8 mouse cellular contexts compared by ENCODE assay signal in genomic region chr4:123227707-123228106, GRCm38 (mm10). TPM values are rescaled to one million over a fixed set of nuclear protein-coding genes. Genes with fewer than 3 reads are reported as not detected.
DNase-seq lines count a peak whose midpoint lies in the region; ATAC-seq lines count a peak whose summit lies in the region.

No protein-coding gene starts in this region.

- no peak overlapping the region for H3K4me2 ChIP-seq in kidney, embryonic 16.5 days (replicated peaks; ENCODE audit: low read depth, low read length)
- no peak overlapping the region for H3K4me2 ChIP-seq in embryonic facial prominence, embryonic 15.5 days (replicated peaks)
- H3K4me2 ChIP-seq in heart, embryonic 13.5 days: no peak overlapping the region

- no peaks in the 10 kb centered on the region for H3K36me3 ChIP-seq in kidney, embryonic 16.5 days (ENCODE audit: insufficient read depth, low read length)
- no peaks in the 10 kb centered on the region for H3K36me3 ChIP-seq in embryonic facial prominence, embryonic 15.5 days
- no peaks in the 10 kb centered on the region for H3K36me3 ChIP-seq in heart, embryonic 13.5 days

- H3K9ac ChIP-seq in kidney, embryonic 16.5 days (replicated peaks; ENCODE audit: low read length): no peak overlapping the region
- no peak overlapping the region for H3K9ac ChIP-seq in embryonic facial prominence, embryonic 15.5 days
- 0 out of 2 replicates have a peak overlapping the region, but pooled peaks have one; percentile 16 for H3K9ac ChIP-seq in heart, embryonic 13.5 days

- no peaks in the 10 kb centered on the region for H3K27me3 ChIP-seq in kidney, embryonic 16.5 days (ENCODE audit: insufficient read depth, low read length)
- peaks cover 12% of the 10 kb centered on the region; the same call in 1 of the 2 replicates for H3K27me3 ChIP-seq in embryonic facial prominence, embryonic 15.5 days
- peaks cover 14% of the 10 kb centered on the region for H3K27me3 ChIP-seq in heart, embryonic 13.5 days (replicated peaks)

- WGBS in kidney, embryonic 16.5 days: 27% methylated on average over 4 of the region's 4 CpGs
- 34% methylated on average over 4 of the region's 4 CpGs for WGBS in embryonic facial prominence, embryonic 15.5 days
- 16% methylated on average over 4 of the region's 4 CpGs for WGBS in heart, embryonic 13.5 days

- no peak for DNase-seq in kidney, postnatal 36 days
- DNase-seq in lung, postnatal 25 days (ENCODE audit: low spot score): peak; percentile 62
- no peak for DNase-seq in testis, postnatal 14 days (ENCODE audit: low spot score)
- DNase-seq in yolk sac, embryonic 10.5 days (ENCODE audit: low spot score): no peak

- no peaks in the 10 kb centered on the region for H3K9me3 ChIP-seq in kidney, embryonic 16.5 days (ENCODE audit: low read length)
- no peaks in the 10 kb centered on the region for H3K9me3 ChIP-seq in embryonic facial prominence, embryonic 15.5 days (replicated peaks)
- no peaks in the 10 kb centered on the region for H3K9me3 ChIP-seq in heart, embryonic 13.5 days

- H3K4me3 ChIP-seq in kidney, embryonic 16.5 days (ENCODE audit: low read length): no peak overlapping the region
- H3K4me3 ChIP-seq in embryonic facial prominence, embryonic 15.5 days (replicated peaks): no peak overlapping the region
- H3K4me3 ChIP-seq in heart, embryonic 13.5 days: no peak overlapping the region

- H3K27ac ChIP-seq in kidney, embryonic 16.5 days (ENCODE audit: low read length): 0 out of 2 replicates have a peak overlapping the region, but pooled peaks have one; percentile 21
- peak overlapping the region; percentile 51 for H3K27ac ChIP-seq in embryonic facial prominence, embryonic 15.5 days (replicated peaks)
- H3K27ac ChIP-seq in heart, embryonic 13.5 days (replicated peaks): peak overlapping the region; percentile 76

- peaks cover 51% of the 10 kb centered on the region for H3K4me1 ChIP-seq in kidney, embryonic 16.5 days (ENCODE audit: insufficient read depth, low read length)
- peaks cover 37% of the 10 kb centered on the region for H3K4me1 ChIP-seq in embryonic facial prominence, embryonic 15.5 days
- peaks cover 51% of the 10 kb centered on the region for H3K4me1 ChIP-seq in heart, embryonic 13.5 days

- ATAC-seq in kidney, embryonic 16.5 days (ENCODE audit: low FRiP score, low TSS enrichment): no peak; the same call in 1 of the 2 replicates
- ATAC-seq in embryonic facial prominence, embryonic 15.5 days (ENCODE audit: insufficient number of reproducible peaks, low FRiP score, low TSS enrichment, low read depth): peak; percentile 67
- 0 out of 2 replicates have a peak, but pooled peaks have one; percentile 14 for ATAC-seq in heart, embryonic 13.5 days (ENCODE audit: extremely low read depth, insufficient number of reproducible peaks, low FRiP score, low TSS enrichment)
- no peak for ATAC-seq in megakaryocyte, adult 5-6 weeks (ENCODE audit: poor library complexity, severe bottlenecking)

RNA-seq across cellular contexts. Expression of gene Heyl, which starts 5.6 kb away (rescaled TPM):
- 48.8 and 50.7 TPM in 2 replicates for polyA plus RNA-seq in kidney, embryonic 16.5 days (2015; fragmentation: Nextera tagmentation; extraction: Ambion mirVana)
- 15.6 and 16.8 TPM in 2 replicates for polyA plus RNA-seq in embryonic facial prominence, embryonic 15.5 days (2015; fragmentation: Nextera tagmentation; extraction: Ambion mirVana)
- 9.2 and 9.3 TPM in 2 replicates for polyA plus RNA-seq in heart, embryonic 13.5 days (2015; fragmentation: Nextera tagmentation; extraction: Ambion mirVana)
- not detected in 2 replicates for total RNA-seq in megakaryocyte, adult 5-6 weeks (2015)
- not detected in 2 replicates for total RNA-seq in megakaryocyte, adult 5-6 weeks (2017)

RNA-seq across cellular contexts. Expression of gene Nt5c1a, which starts 26.4 kb away (rescaled TPM):
- 0.25 and 0.28 TPM in 2 replicates for polyA plus RNA-seq in kidney, embryonic 16.5 days (2015; fragmentation: Nextera tagmentation; extraction: Ambion mirVana)
- polyA plus RNA-seq in embryonic facial prominence, embryonic 15.5 days (2015; fragmentation: Nextera tagmentation; extraction: Ambion mirVana): not detected in 2 replicates
- 0.83 and 1.1 TPM in 2 replicates for polyA plus RNA-seq in heart, embryonic 13.5 days (2015; fragmentation: Nextera tagmentation; extraction: Ambion mirVana)
- not detected in 2 replicates for total RNA-seq in megakaryocyte, adult 5-6 weeks (2015)
- not detected in 2 replicates for total RNA-seq in megakaryocyte, adult 5-6 weeks (2017)

RNA-seq across cellular contexts. Expression of gene Pabpc4, which starts 34.4 kb away (rescaled TPM):
- polyA plus RNA-seq in kidney, embryonic 16.5 days (2015; fragmentation: Nextera tagmentation; extraction: Ambion mirVana): 45.0 and 47.7 TPM in 2 replicates
- 37.5 and 45.0 TPM in 2 replicates for polyA plus RNA-seq in embryonic facial prominence, embryonic 15.5 days (2015; fragmentation: Nextera tagmentation; extraction: Ambion mirVana)
- 52.0 and 56.4 TPM in 2 replicates for polyA plus RNA-seq in heart, embryonic 13.5 days (2015; fragmentation: Nextera tagmentation; extraction: Ambion mirVana)
- 29.1 and 32.3 TPM in 2 replicates for total RNA-seq in megakaryocyte, adult 5-6 weeks (2015)
- 30.1 and 34.8 TPM in 2 replicates for total RNA-seq in megakaryocyte, adult 5-6 weeks (2017)

RNA-seq across cellular contexts. Expression of gene Hpcal4, which starts 44.7 kb away (rescaled TPM):
- 1.3 and 1.7 TPM in 2 replicates for polyA plus RNA-seq in kidney, embryonic 16.5 days (2015; fragmentation: Nextera tagmentation; extraction: Ambion mirVana)
- polyA plus RNA-seq in embryonic facial prominence, embryonic 15.5 days (2015; fragmentation: Nextera tagmentation; extraction: Ambion mirVana): 0.28 and 0.54 TPM in 2 replicates
- 1.6 and 1.7 TPM in 2 replicates for polyA plus RNA-seq in heart, embryonic 13.5 days (2015; fragmentation: Nextera tagmentation; extraction: Ambion mirVana)
- total RNA-seq in megakaryocyte, adult 5-6 weeks (2015): not detected in 2 replicates
- total RNA-seq in megakaryocyte, adult 5-6 weeks (2017): not detected in 2 replicates

Comparison
In these comparisons a context has a peak if more than half of its experiments do, and no peak if none do; other contexts are left out.
1. ATAC-seq: peak in embryonic facial prominence, embryonic 15.5 days (single experiment) and heart, embryonic 13.5 days (single experiment); none in kidney, embryonic 16.5 days (single experiment) and megakaryocyte, adult 5-6 weeks (single experiment).
2. H3K27ac ChIP-seq: peak in every context shown above with its lines; median percentile 76 in heart, embryonic 13.5 days; 51 in embryonic facial prominence, embryonic 15.5 days; 21 in kidney, embryonic 16.5 days.